Mouse (Mus musculus) layer of hippocampus, adult 8-10 months (tissue): ENCODE results near the gene Wdr81. TPM values are rescaled to one million over a fixed set of nuclear protein-coding genes. Genes with fewer than 3 reads are reported as not detected.
"Not testable (repeated sequence)": the region's sequence is repeated elsewhere in the genome, so short reads cannot be mapped to it uniquely, and the experiment has no call there.

Experiments
- DNase-seq, 2 experiments: peaks; one replicate each; pipeline ENCODE4 v3.0.0; 2022; ENCODE audit warnings: low spot score in 2 of 2
- total RNA-seq, 4 experiments: library from RNA; stranded (reverse); gene quantifications; 2 replicates each; pipeline ENCODE4 v1.2.4; 2022

Wdr81 gene
- total RNA-seq, 4 experiments from 2014 or later = 23.5 to 25.3 (median 24.3) TPM

GRCm38 (mm10) chr11:75460844-75461742 lies 6.6 kb upstream of the Wdr81 start, which contains the start of gene Tlcd2:
Tlcd2 (plus strand) TSS chr11:75461715.
- peak; percentile 100 for DNase-seq

DNA sequence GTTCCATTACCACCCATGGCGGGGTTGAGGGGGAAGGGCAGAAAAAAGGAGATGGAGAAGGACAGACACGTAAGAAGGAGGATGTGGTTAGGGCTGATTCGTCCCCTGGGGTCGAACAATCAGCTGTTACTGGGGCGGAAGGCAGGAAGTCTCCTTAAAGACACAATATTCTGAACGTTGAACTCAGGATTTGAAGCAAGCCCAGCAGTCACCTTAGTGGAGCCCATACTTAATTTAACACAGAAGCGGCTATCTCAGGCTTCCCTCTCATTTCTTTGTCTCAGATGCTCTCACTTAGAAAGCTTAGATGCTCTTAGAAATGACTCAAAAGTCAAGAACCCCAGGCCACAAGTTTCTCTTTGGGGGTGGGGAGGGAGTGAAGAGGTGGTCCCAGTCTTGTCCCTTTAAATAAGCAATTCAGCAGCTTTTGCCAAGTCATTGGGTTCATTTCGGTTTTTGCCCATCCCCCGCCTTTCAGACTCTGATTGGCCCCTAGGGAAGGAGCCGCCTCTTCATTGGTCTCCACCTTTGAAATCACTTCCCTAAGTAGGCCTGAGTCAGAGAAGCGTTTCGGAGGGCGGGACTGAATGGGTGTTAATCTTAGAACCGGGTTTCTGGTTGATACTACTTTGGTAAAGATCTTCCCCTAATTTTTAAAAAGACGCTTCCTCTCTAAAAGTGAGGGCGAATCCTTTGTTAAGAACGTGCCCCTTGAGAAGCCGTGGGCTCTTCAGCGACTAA lies 5.8 kb upstream of the Wdr81 start:
- DNase-seq = peak; percentile 89 to 91

DNA sequence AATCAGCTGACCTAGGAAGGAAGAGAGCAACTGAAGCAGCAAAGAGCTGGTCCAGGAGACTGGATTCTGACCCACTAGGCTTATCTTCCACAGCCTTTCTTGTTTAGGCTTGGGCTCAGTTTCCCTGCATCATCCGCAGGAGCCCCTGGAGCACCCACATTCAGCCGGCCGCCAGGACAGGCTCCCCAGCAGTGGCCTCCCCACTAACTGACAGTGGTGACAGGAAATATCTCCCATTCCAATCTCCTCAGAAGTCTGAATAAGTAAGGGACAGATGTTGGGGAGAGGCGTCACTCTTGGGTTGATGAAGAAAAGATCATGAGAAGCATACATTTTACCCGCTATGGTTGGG lies 5.2 kb upstream of the Wdr81 start:
- DNase-seq = no peak

- DNase-seq = no peak
These were observed 4.7 kb upstream of the Wdr81 start for GRCm38 (mm10) chr11:75459141-75459711.

- no peak for DNase-seq
These were observed 4.1 kb upstream of the Wdr81 start for GRCm38 (mm10) chr11:75458628-75459041.

DNA sequence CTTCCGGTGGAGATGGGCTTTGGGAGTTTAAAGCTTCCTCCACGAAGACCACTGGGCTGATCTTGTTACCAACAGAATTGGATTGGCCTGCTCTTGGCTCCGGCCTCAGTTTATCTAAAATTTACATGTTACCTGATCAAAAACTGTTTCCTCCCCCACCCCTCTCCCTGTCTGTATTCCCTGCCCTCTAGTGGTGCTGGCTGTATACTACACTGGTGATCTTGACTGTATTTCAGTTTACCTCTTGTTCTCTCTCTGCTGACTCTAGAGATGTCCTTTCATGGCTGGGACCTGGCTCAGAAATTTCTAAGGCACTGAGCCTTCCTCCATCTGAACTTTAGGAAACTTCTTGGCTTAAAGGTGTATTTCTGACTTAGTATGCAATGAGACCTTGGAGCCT lies 3.7 kb upstream of the Wdr81 start:
- DNase-seq = no peak

GRCm38 (mm10) chr11:75456440-75456871 lies 1.9 kb upstream of the Wdr81 start:
- no peak for DNase-seq

DNA sequence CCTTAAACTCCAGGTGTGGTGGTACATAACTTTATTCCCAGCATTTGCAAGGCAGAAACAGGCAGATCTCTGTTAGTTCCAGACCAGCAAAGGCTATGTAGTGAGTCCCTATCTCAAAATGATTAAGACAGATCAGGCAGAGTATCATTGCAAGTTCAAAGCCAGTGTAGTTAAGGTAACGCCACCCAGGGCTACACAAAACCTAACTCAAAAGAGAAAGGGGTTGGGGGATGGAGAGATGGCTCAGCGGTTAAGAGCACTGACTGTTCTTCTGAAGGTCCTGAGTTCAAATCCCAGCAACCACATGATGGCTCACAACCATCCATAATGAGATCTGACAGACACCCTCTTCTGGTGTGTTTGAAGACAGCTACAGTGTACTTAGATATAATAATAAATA lies 1.5 kb upstream of the Wdr81 start:
- not testable (repeated sequence) for DNase-seq

DNA sequence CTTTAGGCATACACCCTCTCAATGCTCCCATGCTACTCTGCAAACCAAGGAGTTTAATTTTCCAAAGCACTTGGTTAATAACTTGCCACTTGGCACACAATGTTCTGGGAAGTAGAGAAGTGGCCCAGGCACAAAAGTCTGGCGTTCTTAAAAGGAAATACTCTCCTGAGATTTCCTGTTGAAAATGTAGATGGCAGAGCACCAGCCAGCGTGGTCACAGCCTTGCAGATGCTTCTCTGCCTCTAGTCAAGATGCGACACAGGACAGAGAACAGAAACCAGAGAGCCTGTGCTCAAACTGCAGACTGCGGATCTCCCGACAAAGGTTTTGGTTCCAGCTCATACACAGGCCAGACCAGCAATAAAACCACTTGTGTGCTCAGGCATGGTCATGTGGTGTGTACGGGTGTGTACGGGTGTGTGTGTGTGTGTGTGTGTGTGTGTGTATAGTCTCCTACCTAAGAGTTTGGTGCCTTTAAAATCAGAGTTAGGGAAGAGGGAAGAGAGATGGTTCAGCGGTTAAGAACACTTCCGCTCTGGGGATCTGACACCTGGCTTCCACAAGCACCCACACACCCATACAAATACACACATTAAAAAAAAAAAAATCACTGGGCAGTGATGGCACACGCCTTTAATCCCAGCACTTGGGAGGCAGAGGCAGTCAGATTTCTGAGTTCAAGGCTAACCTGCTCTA lies 672 bp upstream of the Wdr81 start:
- no peak for DNase-seq

- no peak for DNase-seq
These were observed 1.5 kb downstream of the Wdr81 start for GRCm38 (mm10) chr11:75452812-75453557.

DNA sequence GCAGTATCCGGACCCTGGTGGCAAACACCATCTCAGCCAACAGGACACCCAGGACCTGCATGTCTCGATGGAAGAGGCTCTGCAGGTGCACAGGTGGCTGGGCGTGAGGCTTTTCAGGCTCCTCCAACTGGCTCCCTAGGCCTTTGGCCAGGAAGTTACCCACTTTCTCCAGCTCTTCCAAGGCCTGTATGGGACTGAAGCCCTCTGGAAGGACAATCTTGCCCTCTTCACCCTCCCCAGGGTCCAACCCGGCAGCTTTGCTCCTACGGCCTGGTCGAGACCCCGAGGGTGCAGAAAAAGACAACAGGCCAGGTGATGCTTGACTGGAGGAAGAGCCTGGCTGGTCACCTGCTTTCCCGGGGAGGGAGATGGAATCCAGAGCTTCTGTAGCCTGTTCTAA lies 2.4 kb downstream of the Wdr81 start:
- no peak for DNase-seq

- DNase-seq = no peak
These were observed 3.6 kb downstream of the Wdr81 start for GRCm38 (mm10) chr11:75450936-75451335.

DNA sequence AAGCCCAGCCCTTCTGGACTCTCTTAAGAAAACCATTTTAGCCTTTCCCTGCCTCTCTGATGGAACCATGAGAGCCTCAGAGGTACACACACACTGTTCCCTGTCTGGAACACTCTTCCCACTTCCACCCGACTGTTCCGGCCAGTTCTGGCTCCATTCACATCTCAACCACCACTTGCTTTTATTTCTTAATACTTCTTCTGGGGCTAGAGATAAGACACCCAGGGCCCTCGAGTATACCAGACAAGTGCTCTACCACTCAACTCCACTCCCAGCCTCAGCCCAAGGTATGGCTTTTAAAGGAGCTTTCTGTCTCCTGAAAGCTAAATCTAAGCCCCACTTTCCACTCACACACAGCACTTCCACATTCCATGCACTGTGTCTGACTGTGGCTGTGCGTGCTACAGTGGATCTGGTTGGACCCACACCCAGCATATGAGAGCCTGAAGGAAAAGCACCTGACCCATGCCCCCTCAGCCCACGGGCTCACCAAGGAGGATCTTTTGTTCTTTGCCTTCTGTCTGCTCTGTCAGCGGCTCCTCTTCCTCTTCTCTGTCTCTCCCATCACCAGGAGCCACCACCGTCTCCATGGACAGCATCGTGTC lies 4.1 kb downstream of the Wdr81 start:
- no peak for DNase-seq

DNA sequence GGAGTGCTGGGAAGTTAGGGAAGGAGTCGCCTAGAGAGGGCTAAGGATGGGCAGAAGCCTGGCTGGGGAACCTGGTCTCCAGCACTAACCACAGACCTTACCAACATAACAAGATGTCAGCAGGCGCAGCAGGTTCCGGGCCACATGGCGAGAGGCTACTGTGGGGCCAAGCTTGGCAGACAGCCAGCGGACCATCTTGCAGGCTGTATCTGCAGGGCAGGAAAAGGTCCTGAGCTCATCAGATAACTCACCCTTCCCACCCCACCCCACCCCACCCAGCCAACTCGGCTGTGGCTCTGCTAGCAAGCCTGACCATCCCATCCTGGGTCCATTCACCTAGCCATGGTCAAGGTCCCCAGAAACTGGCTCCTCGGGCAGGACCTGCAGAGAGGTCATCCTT lies 4.8 kb downstream of the Wdr81 start:
- no peak for DNase-seq

DNA sequence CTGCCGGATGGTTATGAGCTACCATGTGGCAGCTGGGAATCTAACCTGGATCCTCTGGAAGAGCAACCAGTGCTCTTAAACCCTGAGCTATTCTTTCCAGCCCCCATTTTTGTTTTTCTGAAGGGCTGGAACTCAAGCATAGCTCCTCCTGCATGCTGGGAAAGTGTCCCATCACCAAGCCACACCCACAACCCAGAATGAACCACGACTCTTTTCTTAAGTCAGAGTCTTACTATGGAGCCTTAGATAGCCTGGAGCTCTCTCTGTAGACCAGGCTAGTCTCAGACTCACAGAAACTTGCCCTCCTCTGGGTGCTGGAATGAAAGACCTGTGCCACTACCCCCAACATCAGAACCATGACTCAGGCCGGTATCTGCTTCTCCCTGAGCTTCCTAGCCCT lies 5.9 kb downstream of the Wdr81 start:
- no peak for DNase-seq

- DNase-seq = no peak
These were observed 10.8 kb downstream of the Wdr81 start for GRCm38 (mm10) chr11:75443711-75444110.

- no peak for DNase-seq
These were observed 12.9 kb downstream of the Wdr81 start for GRCm38 (mm10) chr11:75441601-75442000.

DNA sequence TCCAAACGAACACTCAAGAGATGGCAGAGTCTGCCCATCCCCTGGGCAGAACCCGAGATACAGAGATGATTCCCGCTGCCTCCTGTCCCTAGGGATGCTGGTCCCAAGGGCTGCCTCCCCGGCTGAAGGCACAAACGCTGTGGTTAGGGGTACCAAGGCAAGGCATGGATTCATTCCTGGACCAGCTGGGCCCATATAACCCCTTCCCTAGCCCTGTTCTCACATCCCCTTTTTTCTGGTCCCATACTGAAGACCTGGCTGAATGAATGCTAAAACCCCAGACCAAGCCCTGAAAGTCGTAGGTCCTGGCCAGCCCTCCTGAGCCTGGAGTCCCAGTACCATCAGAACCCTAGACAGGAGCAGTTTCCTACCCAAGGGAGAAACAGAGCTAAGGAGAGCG lies 13.5 kb downstream of the Wdr81 start:
- DNase-seq = no peak

DNA sequence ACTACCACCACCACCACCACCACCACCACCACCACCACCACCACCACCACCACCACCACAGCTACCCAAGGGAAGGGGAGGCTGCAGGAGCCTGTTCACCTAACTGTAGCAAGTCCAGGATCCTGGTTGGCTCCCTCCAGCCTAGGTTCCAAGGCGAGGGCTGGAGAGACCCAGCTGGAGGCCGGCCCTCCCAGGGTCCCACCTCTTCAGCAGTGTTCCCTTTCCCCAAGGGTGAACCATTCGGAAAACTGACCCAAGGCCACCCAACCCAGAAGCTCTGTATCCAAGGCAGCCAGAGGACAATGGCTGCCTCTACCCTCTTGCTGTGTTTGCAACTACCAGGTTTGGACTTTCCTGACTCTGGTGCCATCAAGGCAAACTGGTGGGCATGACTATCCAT lies 14.6 kb downstream of the Wdr81 start:
- DNase-seq = no peak

DNA sequence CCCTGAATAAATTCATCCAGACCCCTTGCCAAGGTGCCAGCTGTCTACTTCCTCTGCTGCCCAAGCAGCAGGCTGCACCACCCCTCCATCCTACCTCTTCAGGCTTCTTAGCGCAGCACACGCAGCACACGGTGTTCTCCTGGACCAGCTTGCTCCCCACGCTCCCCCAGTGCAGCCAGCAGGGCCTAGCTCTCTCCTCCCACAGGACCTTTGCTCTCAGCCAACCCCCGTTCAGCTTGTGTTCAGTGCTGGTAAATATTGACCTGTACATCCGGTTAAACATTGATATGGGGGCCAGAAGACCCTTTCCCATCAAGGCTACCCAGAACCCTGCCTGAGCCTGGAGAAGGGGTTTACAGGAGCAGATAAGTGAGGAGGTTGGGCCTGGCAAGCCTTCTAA lies 15.2 kb downstream of the Wdr81 start, which contains the start of gene Serpinf2:
TSS of gene Serpinf2 (minus strand) at position 229 of the 400 bp plus-strand sequence.
- no peak for DNase-seq
